Mouse (Mus musculus) midbrain, postnatal 0 days (tissue): ENCODE results near the gene Crb1. TPM values are rescaled to one million over a fixed set of nuclear protein-coding genes. Genes with fewer than 3 reads are reported as not detected.

Experiments used
- ATAC-seq: fragments of 200-750 bp; cut with Nextera tagmentation; 2 replicates; pipeline ENCODE4 v1.8.0; 2017; ENCODE audit warnings: moderate number of reproducible peaks, mild to moderate bottlenecking, moderate TSS enrichment, moderate library complexity; ENCODE audit not compliant: low FRiP score
- DNase-seq: peaks from one replicate; pipeline ENCODE4 v3.0.0-alpha.2; 2015; ENCODE audit warnings: low spot score
- H3K27ac ChIP-seq: fragments of 300-500 bp; sonication (generic); 2 replicates; pipeline ENCODE4 v1.5.1; 2014; ENCODE audit warnings: low read depth, mild to moderate bottlenecking, low read length, mixed read lengths
- H3K27me3 ChIP-seq: fragments of 300-500 bp; sonication (generic); 2 replicates; pipeline ENCODE4 v1.6.1; 2014; ENCODE audit warnings: low read length, control low read depth, mixed read lengths; ENCODE audit not compliant: insufficient read depth
- H3K36me3 ChIP-seq: fragments of 300-500 bp; sonication (generic); 2 replicates; pipeline ENCODE4 v1.6.1; 2014; ENCODE audit warnings: low read length, control low read depth, mixed read lengths; ENCODE audit not compliant: insufficient read depth
- H3K4me1 ChIP-seq: fragments of 300-500 bp; sonication (generic); 2 replicates; pipeline ENCODE4 v1.6.1; 2014; ENCODE audit warnings: mild to moderate bottlenecking, control low read depth, antibody characterized with exemption, low read length, mixed read lengths; ENCODE audit not compliant: insufficient read depth
- H3K4me2 ChIP-seq: fragments of 300-500 bp; sonication (generic); 2 replicates; pipeline ENCODE4 v1.6.1; 2014; ENCODE audit warnings: low read depth, mild to moderate bottlenecking, low read length, mixed read lengths; ENCODE audit not compliant: poor library complexity, severe bottlenecking
- H3K4me3 ChIP-seq: fragments of 300-500 bp; sonication (generic); 2 replicates; pipeline ENCODE4 v1.5.1; 2014; ENCODE audit warnings: low read depth, mild to moderate bottlenecking, low read length, moderate library complexity
- H3K9ac ChIP-seq: fragments of 300-500 bp; sonication (generic); replicated peaks from 2 replicates; pipeline ENCODE4 v1.6.1; 2014; ENCODE audit warnings: mild to moderate bottlenecking, low read length, moderate library complexity, mixed read lengths; ENCODE audit not compliant: poor library complexity, severe bottlenecking
- H3K9me3 ChIP-seq: fragments of 300-500 bp; sonication (generic); 2 replicates; pipeline ENCODE4 v1.6.1; 2016; ENCODE audit warnings: low read length, control low read depth
- CTCF ChIP-seq: IDR thresholded peaks from 2 replicates; pipeline ENCODE4 v1.5.1; 2016; ENCODE audit warnings: antibody characterized with exemption, mild to moderate bottlenecking
- WGBS: fragments of 180-500 bp; shearing (Covaris S2); extraction: QIAGEN DNeasy Blood & Tissue Kit; methylation state at CpG from one replicate; pipeline ENCODE4 v1.1.7; 2014; 5-methylcytosine and 5-hydroxymethylcytosine counted together
- polyA plus RNA-seq: library from polyadenylated mRNA; unstranded; fragments of >200 nt; fragmentation: Nextera tagmentation; extraction: Ambion mirVana; gene quantifications from 2 replicates; pipeline ENCODE4 v1.2.1, GENCODE M21; 2015
- total RNA-seq: library from RNA; depleted of rRNA; stranded (reverse); fragments of >200 nt; gene quantifications from 2 replicates; pipeline ENCODE4 v1.2.3, GENCODE M21; 2014

Crb1 gene
- total and polyA plus RNA-seq, 2 experiments from 2014 or later, result 1.8 to 3.0 TPM

DNA sequence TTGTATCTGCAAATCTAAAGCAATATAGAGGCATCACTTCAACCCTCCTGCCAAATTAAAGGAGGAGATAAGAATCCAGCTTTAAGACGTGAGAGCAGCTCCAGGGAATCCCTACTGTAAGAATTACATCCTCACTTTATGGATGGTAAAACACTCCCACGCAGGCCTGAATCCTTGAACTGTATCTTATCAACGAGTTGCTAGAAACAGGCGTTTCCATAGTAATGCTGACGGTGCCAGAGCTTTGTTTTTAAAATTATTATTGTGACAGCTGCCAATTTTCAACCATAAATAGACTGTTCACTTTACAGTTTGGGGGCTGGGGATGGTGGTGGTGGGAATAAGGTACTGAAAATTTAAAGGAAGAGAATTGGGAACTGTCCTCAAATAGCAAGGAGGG lies 173.9 kb downstream of the Crb1 start:
- H3K9ac ChIP-seq, result no peak overlapping the region
- no peaks in the 10 kb centered on the region for H3K36me3 ChIP-seq
- TF ChIP-seq CTCF, result no peak
- H3K4me3 ChIP-seq, result no peak overlapping the region
- H3K27me3 ChIP-seq, result no peaks in the 10 kb centered on the region
- no peaks in the 10 kb centered on the region for H3K9me3 ChIP-seq
- WGBS, result 54% methylated on average over 5 of the region's 5 CpGs
- ATAC-seq (no peak), DNase-seq (peak; percentile 19)
- H3K4me2 ChIP-seq, result no peak overlapping the region
- H3K4me1 ChIP-seq, result no peaks in the 10 kb centered on the region
- H3K27ac ChIP-seq, result 0 out of 2 replicates have a peak overlapping the region, but pooled peaks have one; percentile 19

DNA sequence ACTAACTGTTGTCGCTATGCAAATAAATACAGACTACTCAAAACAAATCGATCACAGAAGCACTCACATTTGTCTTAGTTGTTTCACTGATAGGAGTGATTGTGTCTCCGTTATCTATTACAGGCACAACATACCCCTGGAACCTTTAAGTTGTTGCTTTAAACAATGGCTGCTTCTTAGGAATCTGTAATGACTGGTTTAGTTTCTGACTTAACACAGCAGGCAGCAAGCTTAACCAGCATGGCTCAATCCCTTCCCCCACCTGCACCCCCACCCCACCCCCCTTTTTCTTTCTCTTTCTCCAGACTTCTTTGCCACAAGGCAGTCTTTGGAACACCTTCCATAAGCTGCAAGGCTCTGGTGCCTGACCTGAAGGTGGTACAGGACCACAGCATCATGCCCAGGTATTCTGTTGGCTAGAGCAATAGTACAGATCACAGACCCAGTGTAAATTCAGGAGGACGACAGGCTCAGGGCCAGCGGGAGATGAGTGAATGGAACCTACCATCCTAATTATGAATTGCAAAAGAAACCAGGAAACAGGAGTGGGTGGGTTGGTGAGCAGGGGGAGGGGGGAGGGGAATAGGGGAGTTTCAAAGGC lies 182.4 kb downstream of the Crb1 start:
- H3K4me3 ChIP-seq, result no peak overlapping the region
- no peak overlapping the region for H3K9ac ChIP-seq
- TF ChIP-seq CTCF, result no peak
- H3K36me3 ChIP-seq, result no peaks in the 10 kb centered on the region
- H3K27me3 ChIP-seq, result no peaks in the 10 kb centered on the region
- H3K4me2 ChIP-seq, result no peak overlapping the region
- no peaks in the 10 kb centered on the region for H3K4me1 ChIP-seq
- no peaks in the 10 kb centered on the region for H3K9me3 ChIP-seq
- 16% methylated on average over 5 of the region's 5 CpGs for WGBS
- ATAC-seq, result no peak
- H3K27ac ChIP-seq, result no peak overlapping the region
- DNase-seq, result no peak

DNA sequence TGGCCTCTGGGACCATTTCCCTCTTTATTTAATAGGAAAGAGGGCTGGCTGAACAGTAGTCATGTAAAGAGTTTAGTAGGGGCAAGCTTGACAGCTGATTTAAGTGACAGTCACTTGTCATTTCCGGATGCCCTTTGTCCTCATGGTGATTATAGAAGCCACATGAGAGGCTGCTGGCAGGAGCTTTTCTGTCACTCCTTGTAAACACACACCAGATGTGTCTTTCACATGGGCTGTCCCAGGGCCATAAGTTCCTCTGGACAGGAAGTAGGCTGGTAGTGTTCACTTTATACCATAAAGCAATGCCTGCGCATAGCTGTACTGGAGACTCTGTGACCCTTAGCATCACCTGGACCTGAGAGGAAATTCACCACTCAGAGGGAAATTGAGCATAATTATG lies 182.9 kb downstream of the Crb1 start:
- no peaks in the 10 kb centered on the region for H3K36me3 ChIP-seq
- DNase-seq (no peak), ATAC-seq (no peak)
- no peak overlapping the region for H3K4me3 ChIP-seq
- H3K9ac ChIP-seq, result no peak overlapping the region
- no peak for TF ChIP-seq CTCF
- no peaks in the 10 kb centered on the region for H3K9me3 ChIP-seq
- 63% methylated on average over 2 of the region's 2 CpGs for WGBS
- no peaks in the 10 kb centered on the region for H3K4me1 ChIP-seq
- no peak overlapping the region for H3K27ac ChIP-seq
- H3K27me3 ChIP-seq, result no peaks in the 10 kb centered on the region
- H3K4me2 ChIP-seq, result no peak overlapping the region

DNA sequence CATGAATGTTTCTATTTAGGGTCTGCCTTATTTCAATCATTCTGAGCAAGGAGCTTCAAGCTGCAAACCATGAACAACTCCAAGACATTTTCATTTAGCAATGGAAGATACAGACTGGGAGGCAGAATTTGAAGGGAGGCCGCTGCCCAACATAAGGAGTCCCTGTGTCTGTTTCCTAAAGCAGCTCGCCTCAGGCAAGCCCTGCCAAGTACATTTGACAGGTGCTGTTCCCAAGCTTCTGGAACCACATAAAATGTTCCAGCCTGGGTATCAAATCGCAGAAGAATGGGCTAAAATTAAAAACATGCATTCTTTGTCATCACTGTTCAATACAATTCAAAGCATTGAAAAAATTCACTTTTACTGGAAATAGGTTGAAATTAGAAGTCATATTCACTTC lies 184.3 kb downstream of the Crb1 start:
- Histone ChIP-seq H3K4me3 (no peak overlapping the region), H3K9me3 (no peaks in the 10 kb centered on the region), H3K27me3 (no peaks in the 10 kb centered on the region), H3K9ac (no peak overlapping the region), H3K36me3 (no peaks in the 10 kb centered on the region), H3K4me1 (no peaks in the 10 kb centered on the region), H3K27ac (no peak overlapping the region), H3K4me2 (no peak overlapping the region)
- WGBS, result 86% methylated on average over 3 of the region's 3 CpGs
- ATAC-seq (no peak), DNase-seq (no peak)
- no peak for TF ChIP-seq CTCF

DNA sequence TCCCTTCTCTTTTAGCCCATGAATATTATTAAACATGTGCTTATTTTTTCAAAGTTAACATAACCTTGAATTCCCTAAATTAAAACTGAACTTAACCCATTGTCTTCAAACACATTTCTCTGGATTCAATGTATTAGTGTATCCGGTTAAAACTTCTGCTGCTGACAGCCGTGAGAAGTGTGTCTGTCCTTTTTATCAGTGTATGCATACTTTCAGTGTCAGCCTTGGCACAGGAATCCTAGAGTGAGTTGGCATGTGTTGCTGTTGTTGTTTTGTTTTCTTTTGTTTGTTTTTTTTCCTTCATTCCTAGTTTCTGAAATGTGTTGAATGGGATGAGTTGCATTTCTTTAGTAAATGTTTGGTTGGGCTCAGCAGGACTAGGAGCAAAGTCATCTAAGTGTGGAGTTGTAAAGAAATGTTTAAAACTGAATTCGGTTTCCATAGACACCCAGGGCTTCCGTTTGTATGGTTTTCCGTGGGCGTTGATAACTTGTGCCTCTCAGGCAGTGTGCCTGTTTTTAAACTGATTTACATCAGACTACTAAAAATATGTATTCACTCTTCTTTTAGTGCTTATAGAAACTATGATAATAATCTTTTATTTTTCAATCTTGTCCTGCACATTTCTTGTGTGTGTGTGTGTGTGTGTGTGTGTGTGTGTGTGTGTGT lies 196.3 kb downstream of the Crb1 start:
- no peak overlapping the region for H3K4me2 ChIP-seq

DNA sequence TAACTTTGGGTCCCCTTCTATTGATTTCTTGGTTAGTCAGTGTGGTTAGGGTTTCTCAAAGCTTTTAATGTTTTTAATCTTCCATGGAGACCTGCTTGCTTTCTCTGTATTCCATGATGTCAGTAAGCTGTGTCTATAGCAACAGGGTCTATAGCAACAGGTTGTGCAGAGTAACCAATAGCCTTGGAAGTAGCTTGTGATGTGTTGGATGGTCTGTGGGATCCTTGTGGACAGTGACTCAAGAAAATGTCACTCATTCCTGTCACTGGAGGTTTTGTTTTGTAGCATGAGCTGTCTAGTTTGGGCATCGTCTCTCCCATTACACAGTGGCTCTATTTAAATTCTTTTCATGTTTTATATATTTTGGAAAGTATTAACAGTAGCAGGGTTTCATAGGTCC lies 197.2 kb downstream of the Crb1 start:
- no peak overlapping the region for H3K27ac ChIP-seq
- H3K4me1 ChIP-seq, result no peaks in the 10 kb centered on the region
- H3K4me3 ChIP-seq, result no peak overlapping the region
- 84% methylated on average over 1 of the region's 1 CpGs for WGBS
- no peak overlapping the region for H3K9ac ChIP-seq
- no peaks in the 10 kb centered on the region for H3K9me3 ChIP-seq
- H3K36me3 ChIP-seq, result no peaks in the 10 kb centered on the region
- no peak for TF ChIP-seq CTCF
- H3K27me3 ChIP-seq, result no peaks in the 10 kb centered on the region
- peak; percentile 14 for DNase-seq
- no peak overlapping the region for H3K4me2 ChIP-seq
- no peak for ATAC-seq

More for the DNA sequence above, 196.3 kb downstream of the Crb1 start:
- no peaks in the 10 kb centered on the region for H3K4me1 ChIP-seq
- no peak for DNase-seq
- no peak for TF ChIP-seq CTCF
- no peaks in the 10 kb centered on the region for H3K9me3 ChIP-seq
- H3K4me3 ChIP-seq, result no peak overlapping the region
- WGBS, result 53% methylated on average over 6 of the region's 6 CpGs
- H3K27ac ChIP-seq, result no peak overlapping the region
- no peak for ATAC-seq
- no peaks in the 10 kb centered on the region for H3K36me3 ChIP-seq
- H3K9ac ChIP-seq, result no peak overlapping the region
- no peaks in the 10 kb centered on the region for H3K27me3 ChIP-seq
